Mouse (Mus musculus) right cerebral cortex, postnatal 25 days (tissue): ENCODE measurements around the gene Vasn.
"Not testable (repeated sequence)": the region's sequence is repeated elsewhere in the genome, so short reads cannot be mapped to it uniquely, and the experiment has no call there.

Source experiments
- DNase-seq: peaks from one replicate; pipeline ENCODE4 v3.0.0; 2022

Vasn gene

GRCm38 (mm10) chr16:4674091-4674490 is 34.4 kb downstream of the Vasn start:
- DNase-seq = no peak

- no peak for DNase-seq
Observed at GRCm38 (mm10) chr16:4676836-4677235, 37.1 kb downstream of the Vasn start.

- DNase-seq = no peak
Observed at GRCm38 (mm10) chr16:4678080-4678479, 38.3 kb downstream of the Vasn start.

- peak; percentile 87 for DNase-seq
Observed at GRCm38 (mm10) chr16:4679121-4680018, 39.6 kb downstream of the Vasn start, which contains the start of gene Coro7. TSS of gene Coro7 (minus strand) at chr16:4679777.

GRCm38 (mm10) chr16:4680922-4681455 is 41.2 kb downstream of the Vasn start:
- DNase-seq = not testable (repeated sequence)

GRCm38 (mm10) chr16:4682628-4683179 is 43.0 kb downstream of the Vasn start:
- no peak for DNase-seq

GRCm38 (mm10) chr16:4683193-4683580 is 43.4 kb downstream of the Vasn start:
- no peak for DNase-seq

- peak; percentile 97 for DNase-seq
Observed at GRCm38 (mm10) chr16:4683581-4684456, 44.1 kb downstream of the Vasn start.

GRCm38 (mm10) chr16:4684457-4684791 is 44.7 kb downstream of the Vasn start:
- no peak for DNase-seq

- DNase-seq = not testable (repeated sequence)
Observed at GRCm38 (mm10) chr16:4689371-4689770, 49.6 kb downstream of the Vasn start.
